Mouse (Mus musculus): ENCODE data around the gene Dok4.

Gene Dok4

DNA sequence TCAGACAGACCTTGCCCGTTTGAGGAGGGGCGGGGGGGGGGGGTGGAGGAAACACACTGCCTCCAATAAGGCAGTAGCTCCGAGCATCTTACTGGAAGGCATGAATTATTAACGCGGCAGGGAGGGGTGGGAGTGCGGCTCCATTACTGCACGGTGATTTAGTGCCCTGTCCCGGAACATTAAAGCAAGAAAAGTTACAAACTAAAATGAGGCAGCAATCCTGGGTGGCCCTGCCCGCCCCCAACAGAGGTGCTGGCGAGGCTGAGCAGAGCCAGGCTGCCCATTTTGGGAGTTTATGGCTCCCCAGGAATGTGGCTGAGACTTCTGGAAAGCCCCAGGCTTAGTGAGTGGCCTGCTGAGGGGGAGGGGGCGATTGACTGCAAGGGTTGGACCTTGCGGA is 27.6 kb upstream of the Dok4 start:
- TF ChIP-seq GATA4 (IDR thresholded peaks at IDR 0.05; ENCODE audit: insufficient replicate concordance, low read length) = no peak

DNA sequence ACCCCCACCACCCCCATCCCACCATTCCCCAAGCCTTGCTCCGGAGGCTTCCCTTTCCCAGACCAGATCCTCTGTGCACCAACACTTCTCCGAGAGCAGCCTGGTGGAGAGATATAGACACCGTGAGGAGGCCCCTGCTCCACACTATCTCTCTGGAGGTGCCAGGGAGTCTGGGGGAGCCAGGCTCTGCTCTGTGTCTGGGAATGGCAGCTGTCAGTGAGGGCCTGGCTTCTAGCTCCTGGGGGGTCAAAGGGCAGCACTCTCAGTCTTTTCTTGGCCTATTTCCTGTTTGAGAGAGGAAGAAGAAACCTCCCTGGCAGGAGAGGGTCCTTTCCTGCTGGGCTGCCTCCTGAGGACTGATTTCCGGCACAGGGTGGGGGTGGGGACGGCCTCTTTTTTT is 24.9 kb upstream of the Dok4 start:
- no peak for TF ChIP-seq GATA4 (IDR thresholded peaks at IDR 0.05; ENCODE audit: insufficient replicate concordance, low read length)

DNA sequence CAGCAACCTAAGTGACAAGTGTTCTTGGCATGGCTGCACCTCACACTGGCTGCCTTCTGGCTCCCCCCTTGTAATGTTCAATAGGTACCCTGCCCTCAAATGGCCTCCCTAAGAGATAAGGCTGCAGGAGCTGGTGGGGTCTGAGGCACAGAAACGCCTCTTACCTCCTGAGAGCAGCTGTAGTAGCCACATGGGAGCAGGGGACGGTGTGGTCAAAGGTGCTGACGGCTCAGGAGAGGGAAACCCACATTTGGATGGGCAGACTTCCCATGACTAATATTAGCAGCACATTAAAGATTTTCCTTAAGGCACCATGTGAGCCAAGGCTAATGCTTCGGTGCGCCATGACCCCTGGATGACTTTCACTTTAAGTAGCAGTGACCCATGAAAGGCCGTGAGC is 24.5 kb upstream of the Dok4 start:
- no peak for TF ChIP-seq GATA4 (IDR thresholded peaks at IDR 0.05; ENCODE audit: insufficient replicate concordance, low read length)

DNA sequence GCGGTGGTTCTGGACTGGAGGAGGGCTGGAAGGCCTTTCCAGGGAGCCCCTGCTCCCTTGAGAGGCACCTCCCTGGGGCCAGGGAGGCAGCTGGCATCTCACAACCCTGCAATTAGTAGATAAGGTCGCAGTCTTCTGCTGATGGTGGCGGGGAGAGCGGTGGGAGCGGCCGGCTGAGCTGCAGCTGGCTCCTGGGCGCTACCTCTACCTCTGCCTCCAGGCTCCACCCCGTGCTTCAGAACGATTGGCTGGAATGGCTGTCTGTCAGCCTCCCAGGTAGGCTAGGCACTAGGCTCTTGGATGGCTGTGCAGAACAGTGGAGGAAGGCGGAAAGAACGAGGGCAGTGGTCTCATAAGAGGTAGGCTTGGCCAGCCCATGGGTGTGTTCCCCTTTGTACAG is 23.1 kb upstream of the Dok4 start:
- TF ChIP-seq GATA4 (IDR thresholded peaks at IDR 0.05; ENCODE audit: insufficient replicate concordance, low read length) = no peak

DNA sequence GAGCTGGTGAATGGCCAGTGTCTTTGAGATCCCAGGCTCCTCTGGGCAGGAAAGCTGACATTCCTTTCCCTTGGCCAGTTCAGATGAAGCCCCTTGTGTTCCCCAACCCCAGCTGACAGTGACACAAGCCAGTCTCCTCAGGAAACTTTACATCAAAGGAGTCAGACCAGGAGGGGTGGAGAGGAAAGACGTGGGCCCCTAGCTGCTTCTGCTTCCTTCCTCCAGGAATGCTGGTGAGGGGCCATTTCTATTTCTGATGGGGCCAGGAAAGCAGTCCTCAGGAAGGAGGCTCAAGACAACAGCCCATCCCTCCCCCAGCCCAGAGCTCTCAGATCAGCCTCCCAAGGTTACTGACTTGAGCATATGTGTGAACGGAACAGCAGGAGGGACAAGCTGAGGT is 16.8 kb upstream of the Dok4 start:
- TF ChIP-seq GATA4 (IDR thresholded peaks at IDR 0.05; ENCODE audit: insufficient replicate concordance, low read length) = no peak

DNA sequence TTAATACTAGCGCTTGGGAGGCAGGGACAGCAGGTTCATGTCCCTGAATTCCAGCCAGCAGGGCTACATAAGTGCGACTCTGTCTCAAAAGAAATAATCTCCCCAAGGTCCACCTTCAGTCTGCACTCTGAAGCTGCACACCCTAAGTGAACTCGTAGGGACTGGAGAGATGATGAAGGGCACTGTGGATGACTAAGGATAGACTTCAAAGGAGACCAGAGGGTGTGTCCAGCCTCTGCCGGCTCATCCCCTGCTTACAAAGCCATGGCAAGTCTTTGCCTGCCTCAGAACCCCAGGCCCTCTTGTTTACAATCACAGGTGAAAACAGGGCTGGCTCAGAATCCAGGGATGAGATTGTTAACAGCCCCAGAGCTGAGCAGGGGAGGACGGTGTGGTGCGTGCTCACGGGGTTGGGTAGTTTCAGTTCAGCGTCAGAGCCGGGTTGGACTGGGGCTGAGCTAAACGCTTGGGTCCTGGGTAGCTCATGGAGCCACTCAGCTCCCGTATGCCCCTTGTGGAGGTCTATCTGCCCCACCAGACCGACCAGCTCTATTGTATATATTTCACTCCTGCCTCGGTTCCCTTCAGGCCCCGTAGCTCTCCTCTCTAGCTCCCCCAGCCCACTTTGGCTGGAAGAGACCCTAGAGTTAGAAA is 12.4 kb upstream of the Dok4 start:
- TF ChIP-seq GATA4 (IDR thresholded peaks at IDR 0.05; ENCODE audit: insufficient replicate concordance, low read length) = no peak

DNA sequence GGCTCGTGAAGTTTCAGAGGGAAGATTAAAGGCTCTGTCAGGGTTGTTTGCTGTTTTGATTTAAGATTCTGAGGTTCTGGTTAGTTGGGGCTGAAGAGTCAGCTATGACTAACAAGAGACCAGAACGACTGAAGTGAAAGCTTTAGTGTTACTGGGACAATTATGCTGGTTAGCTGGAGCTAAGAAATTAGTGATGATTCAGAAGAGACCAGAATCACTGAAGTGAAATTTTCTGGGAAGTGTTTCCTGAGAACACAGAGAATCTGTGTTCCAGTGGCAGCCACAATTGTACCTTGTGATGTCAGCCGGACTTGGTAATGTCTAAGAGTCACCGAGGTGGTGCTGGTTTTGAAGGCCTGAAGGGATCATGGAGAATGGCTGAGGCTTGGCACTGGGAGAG is 4.6 kb upstream of the Dok4 start:
- TF ChIP-seq GATA4 (IDR thresholded peaks at IDR 0.05; ENCODE audit: insufficient replicate concordance, low read length) = no peak

DNA sequence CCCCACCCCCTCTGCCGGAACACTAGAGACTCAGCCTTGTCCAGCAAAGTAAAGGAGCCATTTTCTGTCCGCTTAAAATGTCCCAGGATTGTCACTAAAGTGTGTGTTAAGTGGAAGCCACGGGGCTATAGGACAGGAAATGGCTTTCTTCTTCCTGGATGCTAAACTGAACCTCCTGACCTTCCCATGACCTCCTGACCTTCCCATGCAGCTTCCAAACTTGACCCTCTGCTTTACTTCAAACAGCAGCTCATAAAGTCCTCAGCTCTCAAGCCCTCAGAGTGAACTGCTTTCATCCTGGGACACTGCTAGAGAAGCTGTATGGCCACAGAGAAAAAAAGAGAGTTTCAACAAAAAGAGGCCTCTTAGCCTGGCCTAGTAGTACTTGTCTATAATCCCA is 690 bp upstream of the Dok4 start:
- no peak for TF ChIP-seq GATA4 (IDR thresholded peaks at IDR 0.05; ENCODE audit: insufficient replicate concordance, low read length)

DNA sequence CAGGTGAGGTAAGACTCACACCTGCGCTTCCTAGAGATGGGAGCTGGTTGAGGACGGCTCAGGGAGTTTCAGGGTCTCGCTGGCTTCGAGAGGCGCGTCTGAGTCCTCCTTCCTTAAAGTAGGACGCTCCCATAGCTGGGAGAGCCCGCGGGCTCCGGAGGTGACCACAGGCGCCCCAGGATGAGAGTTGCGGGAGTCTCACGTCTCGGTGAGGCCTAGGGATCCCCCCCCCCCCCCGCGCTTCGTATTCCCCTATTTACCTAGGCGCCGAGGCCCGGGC is 319 bp downstream of the Dok4 start:
- no peak for TF ChIP-seq GATA4 (IDR thresholded peaks at IDR 0.05; ENCODE audit: insufficient replicate concordance, low read length)

DNA sequence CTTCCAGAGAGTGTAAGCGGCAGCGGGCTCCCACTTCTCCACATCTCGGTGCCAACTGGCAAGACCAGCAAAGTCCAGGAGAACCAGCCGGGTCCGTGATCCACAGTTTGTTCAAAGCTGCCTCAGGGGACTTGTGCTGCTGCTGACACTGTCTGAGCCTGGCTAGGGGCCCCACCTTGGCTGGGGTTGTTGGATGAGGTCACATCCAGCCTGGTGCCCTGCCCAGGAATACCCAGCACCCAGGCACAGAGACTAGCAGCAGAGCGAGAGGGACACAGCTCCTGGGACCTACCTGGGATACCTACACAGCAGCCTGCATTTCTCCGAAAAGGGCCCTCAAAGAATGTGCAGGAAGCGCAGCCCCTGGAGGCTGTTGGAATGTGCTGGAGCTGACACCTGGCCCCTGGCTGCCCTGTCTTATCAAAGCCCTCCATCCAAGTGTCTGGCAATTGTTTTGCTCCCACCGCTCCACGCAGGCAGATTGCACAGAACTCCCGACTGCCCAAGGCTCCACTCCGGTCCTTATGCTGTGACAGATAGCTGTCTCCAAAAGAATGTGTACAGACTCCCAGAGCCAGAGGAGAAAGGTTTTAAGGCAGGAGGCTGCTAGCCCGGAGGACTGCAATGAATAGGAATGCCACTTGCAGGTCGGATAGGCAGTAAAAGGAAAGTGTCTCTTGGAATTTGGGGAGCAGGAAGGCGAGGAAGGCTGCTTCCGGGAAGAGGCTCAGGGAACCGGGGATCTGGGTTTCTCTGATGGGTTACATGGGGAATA is 847 bp downstream of the Dok4 start:
- no peak for TF ChIP-seq GATA4 (IDR thresholded peaks at IDR 0.05; ENCODE audit: insufficient replicate concordance, low read length)

DNA sequence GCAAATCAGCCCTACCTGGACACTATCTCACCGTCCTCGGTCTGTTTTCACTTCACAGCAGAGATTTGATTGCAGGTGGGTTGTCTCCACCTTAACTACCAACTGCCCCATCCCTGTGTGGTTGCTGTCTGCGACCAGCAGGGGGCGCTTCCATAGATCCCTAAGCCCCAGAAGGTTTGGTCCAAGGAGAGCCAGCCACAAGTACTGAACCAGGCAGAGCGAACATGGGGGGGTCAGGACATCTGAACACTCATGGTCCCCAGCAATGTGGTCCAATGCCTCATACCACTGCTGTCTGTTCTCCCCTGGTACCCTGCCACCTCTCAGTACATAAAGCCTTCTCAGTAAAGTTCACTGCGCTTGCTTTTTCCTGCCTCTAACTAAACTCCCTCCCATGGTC is 1.8 kb downstream of the Dok4 start:
- TF ChIP-seq GATA4 (IDR thresholded peaks at IDR 0.05; ENCODE audit: insufficient replicate concordance, low read length) = no peak

DNA sequence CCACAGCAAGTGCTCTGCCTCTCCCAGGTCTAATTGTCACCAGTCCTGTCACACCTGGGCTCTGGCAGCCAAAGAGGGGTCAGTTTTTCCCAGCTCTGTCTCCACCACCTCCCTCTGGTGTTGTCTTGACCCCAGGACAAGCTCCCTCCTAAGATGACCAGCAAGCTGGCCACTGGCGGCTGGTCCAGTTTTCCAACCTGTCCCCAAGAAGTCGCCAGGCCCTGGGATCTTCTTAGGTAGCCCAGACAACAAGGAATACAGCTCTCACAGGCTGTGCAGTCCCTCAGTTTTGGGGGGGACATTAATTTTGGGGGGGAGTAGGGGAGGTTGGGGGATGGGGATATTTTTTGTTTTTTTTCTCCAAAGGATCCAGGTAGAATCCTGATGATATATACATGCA is 3.6 kb downstream of the Dok4 start:
- no peak for TF ChIP-seq GATA4 (IDR thresholded peaks at IDR 0.05; ENCODE audit: insufficient replicate concordance, low read length)

DNA sequence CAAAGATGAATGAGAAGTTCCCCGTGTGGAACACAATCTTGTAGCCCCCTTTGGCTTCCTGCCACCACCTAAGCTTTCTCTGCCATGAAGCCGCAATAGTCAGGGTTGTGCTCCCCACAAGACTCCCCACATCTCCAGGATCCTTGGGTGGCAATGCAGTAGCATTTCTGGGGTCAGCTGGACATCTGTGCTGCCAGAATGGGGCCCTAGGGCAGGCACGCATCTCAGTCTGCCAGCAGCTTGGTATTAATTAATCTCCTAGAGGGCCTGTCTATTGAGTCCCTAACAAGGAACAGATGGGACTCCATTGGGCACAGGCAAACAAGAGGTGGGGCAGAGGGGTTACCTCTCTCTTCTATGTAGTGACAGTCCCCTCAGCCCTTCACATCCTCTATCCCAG is 4.0 kb downstream of the Dok4 start:
- TF ChIP-seq GATA4 (IDR thresholded peaks at IDR 0.05; ENCODE audit: insufficient replicate concordance, low read length) = no peak

DNA sequence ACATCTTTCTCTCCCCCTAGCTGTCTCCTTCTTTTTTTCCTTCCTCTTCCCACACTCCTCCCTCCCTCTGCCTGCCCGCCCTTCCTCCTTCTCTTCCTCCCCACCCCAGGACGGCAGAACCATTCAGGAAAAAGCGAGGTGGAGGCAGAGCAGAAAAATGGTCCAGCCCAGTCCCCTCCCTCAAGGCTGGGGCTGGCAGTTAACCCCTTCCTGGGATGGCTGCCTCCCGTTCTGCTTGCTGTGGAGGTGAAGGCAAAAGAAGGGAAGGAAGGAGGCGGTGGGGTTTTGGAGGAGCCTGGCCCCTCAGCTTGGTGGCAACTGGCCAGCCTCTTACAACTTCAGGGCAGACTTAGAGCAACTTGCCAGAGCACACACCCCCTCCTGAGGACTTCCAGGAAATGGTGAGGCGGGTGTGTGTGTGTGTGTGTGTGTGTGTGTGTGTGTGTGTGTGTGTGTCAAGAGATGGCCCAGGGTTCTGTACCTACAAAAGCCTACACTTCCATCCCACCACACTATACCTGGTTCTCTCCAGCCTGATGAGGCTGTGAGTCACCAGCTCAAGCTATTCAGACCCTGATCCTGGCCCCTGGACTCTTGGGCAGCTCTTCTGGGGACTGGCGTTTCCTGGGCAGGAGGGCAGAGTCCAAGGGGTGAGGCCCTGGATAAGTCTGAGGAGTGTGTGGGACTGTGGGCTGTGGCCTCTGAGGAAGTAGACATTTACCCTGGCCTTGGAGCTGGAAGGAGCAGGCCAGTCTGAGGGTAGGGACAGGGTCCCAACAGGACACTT is 4.8 kb downstream of the Dok4 start:
- no peak for TF ChIP-seq GATA4 (IDR thresholded peaks at IDR 0.05; ENCODE audit: insufficient replicate concordance, low read length)

DNA sequence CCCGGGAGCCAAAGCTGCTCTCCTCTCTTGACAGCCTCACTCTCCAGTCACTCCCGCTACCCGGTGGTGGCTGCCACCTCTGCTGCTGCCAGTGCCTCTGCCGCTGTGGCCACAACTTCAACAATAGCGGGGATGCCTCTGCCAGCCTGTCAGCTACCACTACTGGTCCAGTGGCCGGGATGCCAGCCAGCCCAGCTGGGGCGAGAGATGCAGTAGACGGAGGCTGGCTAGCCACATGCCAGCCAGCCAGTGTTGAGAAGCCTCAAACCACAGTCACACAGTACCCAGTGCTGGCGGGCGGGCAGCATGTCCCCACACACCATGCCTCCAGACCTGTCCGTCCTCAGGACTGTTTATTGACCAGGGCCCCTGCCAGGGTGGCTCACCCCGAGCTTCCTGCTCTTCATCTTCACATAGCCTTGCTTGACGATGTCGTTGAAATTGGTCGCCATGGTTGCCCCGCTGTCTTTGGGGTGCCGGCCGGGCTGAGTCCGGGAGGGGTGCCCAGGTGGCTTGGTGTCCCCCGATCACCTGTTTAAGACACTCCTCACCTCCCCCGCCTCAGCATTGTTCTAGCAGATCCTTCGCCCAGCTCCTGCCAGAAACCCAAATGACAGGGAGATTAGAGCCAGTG is 5.5 kb downstream of the Dok4 start:
- TF ChIP-seq GATA4 (IDR thresholded peaks at IDR 0.05; ENCODE audit: insufficient replicate concordance, low read length) = no peak

DNA sequence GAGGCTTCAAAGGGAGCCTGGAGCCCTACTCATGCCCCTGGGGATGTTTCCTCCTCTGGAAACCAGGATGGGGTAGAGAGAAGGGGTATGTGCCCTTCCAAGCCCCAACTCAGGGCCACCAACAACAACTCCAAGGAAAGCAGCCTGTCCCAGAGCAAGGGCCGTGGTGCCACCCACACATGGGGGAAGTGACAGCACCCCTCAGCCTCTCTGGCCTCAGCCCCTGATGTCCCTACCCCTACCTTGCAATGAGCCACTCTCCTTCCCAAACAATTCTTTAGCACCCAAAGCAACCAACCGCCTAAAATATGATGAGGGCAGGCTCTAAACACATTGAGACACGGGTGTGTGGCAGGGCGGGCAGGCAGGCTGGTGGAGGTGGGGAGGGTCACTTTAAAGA is 6.1 kb downstream of the Dok4 start:
- no peak for TF ChIP-seq GATA4 (IDR thresholded peaks at IDR 0.05; ENCODE audit: insufficient replicate concordance, low read length)

Measured in liver, adult (tissue).